Mouse (Mus musculus): ENCODE measurements around the gene 1520401A03Rik.

The 1520401A03Rik gene

DNA sequence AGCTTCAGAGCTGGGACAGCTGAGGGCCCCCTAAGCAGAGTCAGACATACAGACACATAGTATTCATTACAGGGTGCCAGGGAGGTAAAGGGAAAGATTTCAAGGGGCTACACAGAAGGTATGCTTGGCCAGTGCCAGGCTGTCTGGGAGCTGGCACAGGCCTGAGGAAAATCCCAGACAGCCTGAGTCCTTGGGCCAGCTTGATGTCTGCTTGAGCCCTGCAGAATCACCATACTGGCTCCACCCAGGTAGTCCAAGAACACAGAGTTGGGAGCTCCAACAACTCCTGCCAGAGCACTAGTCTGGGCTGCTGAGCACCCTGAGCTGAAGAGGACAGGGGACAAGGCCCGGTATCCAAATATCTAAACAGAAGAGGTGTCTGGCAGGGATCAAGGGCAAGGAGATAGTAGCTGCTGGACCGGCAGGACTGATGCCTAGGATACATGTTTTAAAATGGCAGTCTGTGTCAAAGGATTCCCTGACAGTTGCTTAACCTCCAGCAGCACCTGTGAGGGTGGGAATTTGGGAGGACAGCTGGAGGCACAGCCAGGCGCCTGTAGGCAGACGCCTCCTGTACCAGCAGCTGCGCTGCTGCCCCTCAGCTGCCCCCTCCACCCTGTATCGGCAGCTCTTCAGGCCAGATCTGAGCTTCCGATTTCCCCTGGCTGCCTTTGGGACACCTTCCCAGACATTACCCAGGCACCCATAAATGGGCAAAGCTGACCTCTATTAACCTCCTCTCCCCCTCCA lies at the start of gene 1520401A03Rik:
1520401A03Rik (minus strand) TSS at position 408 of the 750 bp plus-strand sequence.
- in situ Hi-C loops (cut with MboI, MseI) = no loop called here

DNA sequence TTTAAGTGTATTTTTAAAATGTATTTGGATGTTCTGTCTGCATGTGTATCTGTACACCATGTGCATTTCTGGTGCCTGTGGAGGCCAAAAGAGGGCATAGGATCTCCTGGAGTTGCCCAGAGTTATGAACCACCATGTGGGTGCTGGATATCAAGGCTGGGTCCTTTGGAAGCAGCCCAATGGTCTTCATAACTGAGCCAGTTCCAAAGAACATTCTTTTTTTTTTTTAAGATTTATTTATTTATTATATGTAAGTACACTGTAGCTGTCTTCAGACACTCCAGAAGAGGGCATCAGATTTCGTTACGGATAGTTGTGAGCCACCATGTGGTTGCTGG lies 49.6 kb upstream of the 1520401A03Rik start:
- in situ Hi-C loops (cut with MboI, MseI) = loop anchor here in 1 of 2 experiments (10.0 kb wide), 1 partner anchor 53 kb away; the partner anchor contains the start of gene Elob

- in situ Hi-C loops (cut with MboI, MseI) = loop anchor here in 1 of 2 experiments (10.0 kb wide), 1 partner anchor 53 kb away; the partner anchor contains the start of gene Elob
Observed at GRCm38 (mm10) chr17:23771284-23772218, 49.0 kb upstream of the 1520401A03Rik start, which contains the start of gene Flywch1. TSS of gene Flywch1 (minus strand) at chr17:23771602.

GRCm38 (mm10) chr17:23770896-23771283 lies 48.3 kb upstream of the 1520401A03Rik start:
- in situ Hi-C loops (cut with MboI, MseI) = loop anchor here in 1 of 2 experiments (10.0 kb wide), 1 partner anchor 54 kb away; the partner anchor contains the start of gene Elob

- in situ Hi-C loops (cut with MboI, MseI) = loop anchor here in 1 of 2 experiments (10.0 kb wide), 1 partner anchor 54 kb away; the partner anchor contains the start of gene Elob
Observed at GRCm38 (mm10) chr17:23770493-23770892, 47.9 kb upstream of the 1520401A03Rik start.

DNA sequence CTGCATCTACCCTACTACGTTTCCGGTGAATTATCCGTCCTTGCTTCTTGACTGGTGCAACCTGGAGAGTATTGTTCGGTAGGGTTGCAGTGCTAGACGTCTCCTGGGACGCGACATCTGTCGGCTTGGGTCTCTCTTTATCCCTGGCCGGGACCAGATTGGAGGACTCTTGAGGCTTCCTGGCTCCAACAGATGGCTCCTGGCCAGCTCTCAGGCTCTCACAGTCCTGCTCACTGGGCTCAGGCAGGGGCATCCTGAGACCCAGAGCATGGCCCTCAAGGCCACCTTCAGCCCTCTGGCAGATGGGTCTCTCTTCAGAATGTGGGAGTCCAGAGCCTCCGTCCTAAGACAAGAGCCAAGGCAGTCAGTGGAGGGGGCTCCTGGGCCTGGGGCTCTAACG lies 40.4 kb upstream of the 1520401A03Rik start:
- in situ Hi-C loops (cut with MboI, MseI) = no loop called here

- in situ Hi-C loops (cut with MboI, MseI) = no loop called here
Observed at GRCm38 (mm10) chr17:23761155-23761554, 38.6 kb upstream of the 1520401A03Rik start.

DNA sequence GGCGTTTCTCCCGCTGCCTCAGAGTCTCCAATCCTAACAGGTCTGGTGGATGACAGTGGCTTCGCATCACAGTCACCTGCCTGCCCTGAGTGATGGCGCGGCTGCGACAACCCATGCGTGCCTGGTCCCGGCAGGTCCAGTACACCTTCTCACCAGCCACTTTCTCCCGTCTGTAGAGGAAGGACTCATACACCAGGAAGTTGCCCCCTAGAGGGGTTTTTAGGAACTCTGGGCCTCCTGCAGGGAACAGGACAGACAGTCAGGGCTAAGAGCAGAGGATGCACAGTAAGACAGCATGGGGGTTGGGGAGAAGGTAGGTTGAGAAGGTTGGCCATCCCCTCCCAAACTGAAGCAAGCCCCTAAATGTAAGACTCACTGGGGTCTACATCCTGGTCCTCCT lies 37.6 kb upstream of the 1520401A03Rik start:
- in situ Hi-C loops (cut with MboI, MseI) = no loop called here

DNA sequence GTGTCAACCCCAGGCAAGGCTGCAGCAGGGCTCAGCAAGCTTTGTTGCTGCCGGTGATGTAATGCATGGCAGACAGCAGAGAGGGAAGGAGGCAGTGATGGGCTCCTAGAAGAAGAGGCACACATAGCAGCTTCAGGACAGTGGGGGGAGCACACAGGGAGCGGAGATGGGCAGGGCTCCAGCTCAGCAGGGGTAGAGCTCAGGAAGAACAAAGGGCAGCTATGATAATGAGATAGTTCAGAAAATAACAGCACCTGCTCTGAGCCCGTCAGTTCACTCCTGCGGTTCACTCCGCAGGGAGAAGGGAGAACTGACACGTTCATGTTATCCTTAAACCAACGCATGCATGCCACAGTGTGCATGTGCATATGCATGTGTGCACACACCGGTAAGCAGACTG lies 36.2 kb upstream of the 1520401A03Rik start:
- in situ Hi-C loops (cut with MboI, MseI) = no loop called here

DNA sequence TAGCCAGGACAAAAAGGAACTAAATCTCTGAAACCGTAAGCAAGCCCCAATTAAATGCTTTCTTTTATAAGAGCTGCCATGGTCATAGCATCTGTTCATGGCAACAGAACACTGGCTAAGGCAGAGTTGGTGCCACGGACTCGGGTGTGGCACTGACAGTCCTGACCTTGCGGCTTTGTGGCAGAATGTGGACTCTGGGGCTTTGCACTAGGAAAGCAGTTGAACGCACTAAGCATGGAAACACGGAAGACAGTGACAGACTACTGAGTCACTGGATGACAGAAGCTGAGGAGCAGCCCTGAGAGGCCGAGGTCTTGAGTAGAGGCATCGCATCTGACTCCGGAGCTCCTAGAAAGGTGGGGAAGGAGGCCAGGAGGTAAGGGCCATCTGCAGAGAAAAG lies 35.0 kb upstream of the 1520401A03Rik start:
- in situ Hi-C loops (cut with MboI, MseI) = no loop called here

- in situ Hi-C loops (cut with MboI, MseI) = no loop called here
Observed at GRCm38 (mm10) chr17:23755689-23756088, 33.1 kb upstream of the 1520401A03Rik start.

GRCm38 (mm10) chr17:23749400-23750191 lies 27.0 kb upstream of the 1520401A03Rik start:
- in situ Hi-C loops (cut with MboI, MseI) = loop anchor here in 1 of 2 experiments (5.0 kb wide), 1 partner anchor 103 kb away; no protein-coding TSS in a partner anchor

GRCm38 (mm10) chr17:23748631-23749391 lies 26.2 kb upstream of the 1520401A03Rik start:
- in situ Hi-C loops (cut with MboI, MseI) = no loop called here

- in situ Hi-C loops (cut with MboI, MseI) = no loop called here
Observed at GRCm38 (mm10) chr17:23748026-23748425, 25.4 kb upstream of the 1520401A03Rik start.

DNA sequence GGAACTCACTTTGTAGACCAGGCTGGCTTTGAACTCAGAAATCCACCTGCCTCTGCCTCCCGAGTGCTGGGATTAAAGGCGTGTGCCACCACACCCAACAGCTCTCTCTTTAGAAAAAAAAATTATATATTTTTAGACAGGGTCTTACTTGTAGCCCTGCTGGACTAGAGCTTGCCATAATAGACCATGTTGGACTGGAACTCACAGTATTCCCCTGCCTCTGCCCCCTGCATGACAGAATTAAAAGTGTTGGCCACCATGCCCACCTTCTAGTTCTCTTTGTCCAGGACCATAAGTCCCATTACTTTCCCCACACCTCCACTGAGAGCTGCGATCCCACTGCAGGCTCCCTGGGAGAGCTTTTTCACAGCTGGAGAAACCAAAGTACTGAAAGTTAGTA lies 24.9 kb upstream of the 1520401A03Rik start:
- in situ Hi-C loops (cut with MboI, MseI) = no loop called here

- in situ Hi-C loops (cut with MboI, MseI) = no loop called here
Observed at GRCm38 (mm10) chr17:23746767-23747166, 24.2 kb upstream of the 1520401A03Rik start.

GRCm38 (mm10) chr17:23746311-23746710 lies 23.7 kb upstream of the 1520401A03Rik start:
- in situ Hi-C loops (cut with MboI, MseI) = no loop called here

GRCm38 (mm10) chr17:23745301-23746251 lies 23.0 kb upstream of the 1520401A03Rik start, which contains the start of gene Kremen2:
TSS of gene Kremen2 (minus strand) at chr17:23745833.
- in situ Hi-C loops (cut with MboI, MseI) = no loop called here

DNA sequence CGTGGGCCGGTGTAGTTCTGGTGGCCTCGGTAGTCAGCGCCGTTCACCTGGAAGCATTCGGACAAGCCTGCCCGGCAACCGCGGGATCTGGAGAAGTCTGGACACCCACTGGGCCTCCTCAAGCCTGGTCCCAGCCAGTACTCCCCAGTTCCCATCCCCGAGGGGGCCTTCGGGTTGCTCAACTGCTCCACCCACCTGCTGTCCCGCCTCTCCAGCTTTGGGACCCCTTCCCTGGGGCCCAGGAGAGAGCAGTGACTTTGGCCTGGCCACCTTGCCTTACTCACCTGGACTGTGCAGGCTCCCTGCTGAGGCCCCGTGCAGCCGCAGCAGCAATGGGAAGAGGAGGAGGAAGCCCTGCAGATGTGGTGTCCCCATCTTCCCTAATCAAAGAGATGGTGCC lies 22.1 kb upstream of the 1520401A03Rik start:
- in situ Hi-C loops (cut with MboI, MseI) = no loop called here

All from T-helper 17 cell (primary cell).